Mouse (Mus musculus) spleen, adult 2 months (tissue): ENCODE measurements around the gene Wdr62. TPM values are rescaled to one million over a fixed set of nuclear protein-coding genes. Genes with fewer than 3 reads are reported as not detected.

Source experiments
- DNase-seq, 2 experiments: peaks; one replicate each; pipeline versions ENCODE4 v3.0.0 to v3.0.0-alpha.2; 2012 to 2021; ENCODE audit warnings: low spot score in 2 of 2, low read depth in 1 of 2
- H3K27ac ChIP-seq: fragments of 200-500 bp; 2 replicates; pipeline ENCODE4 v1.5.1; 2012; ENCODE audit warnings: low read length, inconsistent platforms; ENCODE audit not compliant: insufficient read depth
- H3K27me3 ChIP-seq: fragments of 200-500 bp; 2 replicates; pipeline ENCODE4 v1.6.1; 2012; ENCODE audit warnings: mild to moderate bottlenecking, moderate library complexity, low read length, inconsistent platforms; ENCODE audit not compliant: control insufficient read depth, insufficient read depth
- H3K36me3 ChIP-seq: fragments of 200-500 bp; 2 replicates; pipeline ENCODE4 v1.6.1; 2012; ENCODE audit warnings: mild to moderate bottlenecking, low read length, inconsistent platforms; ENCODE audit not compliant: control insufficient read depth, insufficient read depth
- H3K4me1 ChIP-seq: fragments of 200-500 bp; 2 replicates; pipeline ENCODE4 v1.6.1; 2011; ENCODE audit warnings: inconsistent platforms; ENCODE audit not compliant: control insufficient read depth, insufficient read depth, insufficient read length
- H3K4me3 ChIP-seq: fragments of 200-500 bp; 2 replicates; pipeline ENCODE4 v1.5.1; 2011; ENCODE audit warnings: mild to moderate bottlenecking, inconsistent platforms; ENCODE audit not compliant: insufficient read depth, insufficient read length; ENCODE audit errors: extremely low read depth
- CTCF ChIP-seq: fragments of 200-500 bp; IDR thresholded peaks from 2 replicates; pipeline ENCODE4 v1.5.1; 2011; ENCODE audit warnings: mild to moderate bottlenecking, inconsistent platforms; ENCODE audit not compliant: insufficient read depth, insufficient read length, insufficient replicate concordance; ENCODE audit errors: extremely low read depth
- POLR2A ChIP-seq: fragments of 200-500 bp; IDR thresholded peaks from 2 replicates; pipeline ENCODE4 v1.6.1; 2011; ENCODE audit warnings: low read depth, low read length, inconsistent platforms
- WGBS: fragments of 180-500 bp; shearing (Covaris S2); methylation state at CpG from one replicate; pipeline ENCODE4 v1.1.7; 2018; 5-methylcytosine and 5-hydroxymethylcytosine counted together
- polyA plus RNA-seq: library from polyadenylated mRNA; depleted of rRNA; stranded (reverse); fragments of >200 nt; gene quantifications from 2 replicates; pipeline ENCODE4 v1.2.3, GENCODE M21; 2012

Wdr62 gene
- polyA plus RNA-seq, 1 experiment = 15.7 TPM

DNA sequence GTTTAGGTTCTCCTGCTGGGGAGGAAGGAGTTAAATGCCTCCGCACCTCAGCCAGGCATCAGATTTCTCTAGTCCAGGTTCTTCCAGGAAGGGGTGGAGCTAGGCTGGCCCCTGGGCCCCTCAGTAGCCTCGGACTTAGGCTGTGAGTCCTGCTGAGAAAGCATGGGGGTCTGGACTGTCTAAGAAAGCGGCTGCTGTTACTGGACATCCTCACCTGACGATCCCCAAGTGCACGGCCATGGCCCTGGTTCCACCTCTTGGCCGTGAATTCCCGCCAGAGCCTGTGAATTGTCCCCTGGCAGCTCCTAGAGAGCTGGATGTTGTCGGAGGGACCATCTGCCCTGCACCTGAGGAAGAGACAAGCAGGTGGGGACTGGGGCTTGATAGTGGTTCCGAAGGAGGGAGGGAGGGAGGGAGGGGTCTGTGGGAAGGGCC, 34.5 kb upstream of the Wdr62 start, which contains the start of gene Syne4:
TSS of gene Syne4 (plus strand) at position 87 of the 435 bp plus-strand sequence.
- DNase-seq = no peak
- Histone ChIP-seq H3K27ac (no peak within 1 kb of the TSS), H3K4me1 (no peaks in the 10 kb centered on the region), H3K36me3 (peaks cover 3% of the 10 kb centered on the region), H3K27me3 (no peaks in the 10 kb centered on the region), H3K4me3 (no peak within 1 kb of the TSS)
- TF ChIP-seq CTCF (no peak), POLR2A (no peak)
- 57% methylated on average over 9 of the region's 9 CpGs for WGBS

DNA sequence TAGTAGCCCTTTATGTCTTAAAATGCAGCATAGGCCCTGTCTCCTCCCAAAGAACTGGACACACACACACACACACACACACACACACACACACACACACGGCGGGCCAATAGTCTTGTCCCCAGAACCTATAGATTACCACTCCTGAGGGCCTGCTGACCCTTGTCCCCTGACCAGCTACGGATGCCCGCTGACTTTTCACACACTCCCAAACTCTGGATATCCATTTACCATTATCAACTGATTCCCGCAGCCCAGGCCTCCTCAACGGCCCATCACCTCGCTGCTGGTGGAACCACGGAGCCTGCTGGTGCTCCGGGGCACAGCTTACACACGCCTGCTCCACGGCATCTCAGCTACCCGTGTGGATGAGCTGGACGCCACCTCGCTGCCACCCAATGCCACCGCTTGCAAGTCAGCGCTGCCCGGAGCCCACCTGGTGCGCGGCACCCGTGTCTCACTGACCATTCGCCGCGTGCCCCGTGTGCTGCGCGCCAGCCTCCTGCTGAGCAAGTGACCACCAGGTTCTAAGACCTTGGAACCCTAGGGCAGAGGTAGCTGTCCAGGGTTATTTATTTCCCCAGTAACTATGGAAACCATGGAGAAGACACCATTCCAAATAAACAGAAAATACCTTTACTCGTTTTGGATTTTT, 33.6 kb upstream of the Wdr62 start:
- Histone ChIP-seq H3K27me3 (no peaks in the 10 kb centered on the region), H3K27ac (no peak overlapping the region), H3K4me3 (no peak overlapping the region), H3K36me3 (peaks cover 3% of the 10 kb centered on the region), H3K4me1 (peaks cover 3% of the 10 kb centered on the region; the same call in 1 of the 2 replicates)
- DNase-seq = no peak
- WGBS = 90% methylated on average over 27 of the region's 27 CpGs
- TF ChIP-seq CTCF (no peak), POLR2A (no peak)

DNA sequence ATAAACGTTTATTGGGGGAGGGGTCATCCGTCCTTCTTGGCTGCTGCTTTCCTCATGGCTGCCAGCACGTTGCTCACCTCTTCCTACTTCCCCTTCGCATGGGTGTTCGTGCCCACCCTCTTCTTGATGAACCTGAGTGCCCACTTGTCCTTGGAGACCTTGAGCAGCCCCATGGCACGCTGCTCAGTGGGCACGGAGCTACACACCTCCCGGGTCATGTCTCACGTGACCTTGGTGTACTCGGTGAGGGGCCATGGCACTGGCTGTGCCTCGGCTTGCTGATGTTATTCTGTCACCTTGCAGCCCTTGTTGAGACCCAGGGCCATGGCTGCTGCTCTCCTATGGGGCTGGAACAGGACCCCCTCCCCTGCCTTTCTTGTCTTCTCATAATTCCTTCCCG, 29.9 kb upstream of the Wdr62 start:
- TF ChIP-seq POLR2A = no peak
- TF ChIP-seq CTCF = no peak
- no peak overlapping the region for H3K27ac ChIP-seq
- H3K4me1 ChIP-seq = peaks cover 3% of the 10 kb centered on the region; the same call in 1 of the 2 replicates
- H3K4me3 ChIP-seq = no peak overlapping the region
- peaks cover 3% of the 10 kb centered on the region for H3K36me3 ChIP-seq
- H3K27me3 ChIP-seq = no peaks in the 10 kb centered on the region
- WGBS = 89% methylated on average over 12 of the region's 12 CpGs
- no peak for DNase-seq

DNA sequence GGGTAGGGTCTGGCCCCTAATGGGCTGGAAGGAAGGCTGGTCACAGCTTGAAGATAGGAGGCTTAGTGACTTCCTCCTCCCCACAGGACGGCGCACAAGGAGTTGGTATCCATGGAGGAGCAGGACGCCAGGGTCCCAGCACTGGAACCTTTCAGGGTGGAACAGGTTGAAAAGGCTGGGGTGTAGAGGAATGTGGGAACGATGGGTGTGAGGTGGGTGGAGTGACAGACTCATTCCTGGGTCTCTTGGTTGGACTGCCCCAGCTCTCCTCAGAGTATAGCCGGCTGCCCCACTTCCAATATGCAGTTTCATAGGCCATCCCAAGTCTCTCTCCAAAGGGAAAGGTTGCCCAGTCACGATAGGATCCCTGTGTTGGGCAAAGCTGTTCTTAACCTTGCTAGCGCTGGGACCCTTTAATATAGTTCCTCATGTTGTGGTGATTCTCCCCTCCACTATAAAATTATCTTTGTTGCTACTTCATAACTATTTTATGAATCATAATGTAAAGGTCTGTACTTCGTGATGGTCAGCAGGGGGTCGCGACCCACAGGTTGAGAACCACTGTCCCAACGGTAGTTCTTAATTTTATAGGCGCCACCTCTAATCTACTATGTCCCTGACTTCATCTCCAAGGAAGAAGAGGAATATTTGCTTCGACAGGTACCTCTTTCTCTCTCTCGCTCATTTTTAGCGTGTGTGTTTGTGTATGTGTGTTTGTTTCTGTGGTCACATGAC, 29.3 kb upstream of the Wdr62 start:
- Histone ChIP-seq H3K27ac (no peak overlapping the region), H3K4me1 (peaks cover 3% of the 10 kb centered on the region; the same call in 1 of the 2 replicates), H3K36me3 (peaks cover 3% of the 10 kb centered on the region), H3K27me3 (no peaks in the 10 kb centered on the region), H3K4me3 (peak overlapping the region; percentile 70)
- DNase-seq = no peak
- TF ChIP-seq POLR2A (no peak), CTCF (no peak)
- 64% methylated on average over 15 of the region's 15 CpGs for WGBS

DNA sequence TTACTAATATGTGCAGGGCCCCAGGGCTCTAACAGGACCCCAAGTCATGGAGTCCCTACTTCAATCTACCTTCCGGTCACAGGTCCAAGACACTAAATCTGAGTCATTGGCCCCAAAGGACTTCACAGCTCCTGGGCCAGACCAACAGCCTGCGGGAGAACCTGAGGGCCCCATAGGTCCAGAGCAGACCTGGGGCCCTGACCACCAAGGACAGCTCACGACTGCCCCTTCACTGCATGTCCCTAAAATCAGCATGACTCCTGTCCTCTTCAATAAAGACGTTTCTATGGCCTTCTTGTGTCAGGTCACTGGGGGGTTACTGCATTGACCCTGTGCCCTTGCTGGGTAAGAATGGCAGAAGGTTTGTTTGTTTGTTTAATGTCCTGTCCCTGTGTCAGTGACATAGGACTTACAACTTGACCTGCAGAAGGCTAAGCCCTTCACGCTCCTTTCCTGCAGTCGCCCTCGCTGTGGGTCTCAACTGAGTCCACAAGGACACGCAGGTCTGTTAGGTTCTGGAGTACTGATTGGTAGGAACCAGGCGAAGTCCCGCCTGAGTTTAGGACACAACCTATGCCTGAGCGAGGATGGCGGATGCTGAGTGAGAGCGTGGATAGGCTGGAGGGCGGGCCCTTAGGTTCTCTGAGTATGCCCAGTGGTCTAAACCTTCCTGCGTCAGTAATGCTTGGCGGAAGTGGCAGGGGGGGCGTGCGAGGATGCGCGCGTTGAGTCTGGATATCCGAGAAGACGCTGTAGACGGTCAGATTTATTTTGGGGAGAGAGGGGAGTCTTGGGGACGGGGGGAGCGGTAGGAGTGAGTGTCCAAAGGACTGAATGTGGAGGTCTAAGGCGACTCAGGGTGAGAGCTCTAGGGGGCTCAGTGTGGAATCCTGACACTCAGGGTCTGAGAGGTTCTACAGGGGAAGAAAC, 28.1 kb upstream of the Wdr62 start, which contains the start of gene Alkbh6:
TSS of gene Alkbh6 (plus strand) at position 642 of the 930 bp plus-strand sequence.
- Histone ChIP-seq H3K27ac (peak within 1 kb of the TSS; percentile 49), H3K4me3 (peak within 1 kb of the TSS; percentile 70), H3K4me1 (peaks cover 3% of the 10 kb centered on the region; the same call in 1 of the 2 replicates), H3K36me3 (peaks cover 2% of the 10 kb centered on the region), H3K27me3 (no peaks in the 10 kb centered on the region)
- DNase-seq = peak; percentile 91
- TF ChIP-seq CTCF (no peak), POLR2A (peak; percentile 66)
- 7% methylated on average over 27 of the region's 27 CpGs for WGBS

DNA sequence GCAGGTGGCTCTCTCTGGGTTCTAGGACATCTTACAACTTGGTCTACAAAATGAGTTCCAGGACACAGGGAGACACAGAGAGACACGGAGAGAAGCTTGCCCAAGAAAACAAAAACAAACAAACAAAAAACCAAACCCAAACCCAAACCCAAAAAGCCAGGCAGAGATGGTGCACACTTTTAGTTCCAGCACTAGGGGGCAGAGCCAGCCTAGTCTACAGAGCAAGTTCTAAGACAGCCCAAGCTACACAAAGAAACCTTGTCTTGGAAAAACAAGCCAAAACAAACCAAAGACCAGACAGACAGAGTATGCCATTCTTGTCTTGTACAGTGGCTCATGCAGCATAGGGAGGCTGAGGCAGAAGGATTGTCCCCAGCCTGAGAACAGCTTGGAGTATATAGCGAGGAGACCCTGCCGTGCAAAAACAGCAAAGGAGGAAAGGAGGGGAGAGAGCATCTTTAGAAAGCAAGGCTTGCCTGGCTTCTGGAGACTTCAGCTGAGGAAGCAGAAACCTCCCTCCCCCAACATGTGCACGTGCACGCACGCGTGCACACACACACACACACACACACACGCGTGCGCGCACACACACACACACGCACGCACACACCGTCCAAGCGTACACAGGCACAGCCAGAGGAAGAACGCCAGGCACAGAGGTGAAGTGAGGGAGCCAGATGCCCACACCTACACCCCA, 26.0 kb upstream of the Wdr62 start:
- WGBS = 88% methylated on average over 16 of the region's 16 CpGs
- no peaks in the 10 kb centered on the region for H3K36me3 ChIP-seq
- peaks cover 3% of the 10 kb centered on the region; the same call in 1 of the 2 replicates for H3K4me1 ChIP-seq
- H3K27ac ChIP-seq = no peak overlapping the region
- H3K4me3 ChIP-seq = no peak overlapping the region
- peak; percentile 21; the same call in 1 of the 2 replicates for TF ChIP-seq CTCF
- no peak for TF ChIP-seq POLR2A
- no peaks in the 10 kb centered on the region for H3K27me3 ChIP-seq
- DNase-seq = no peak
